Mouse (Mus musculus) B cell, adult 2 months (primary cell): Measurements from ENCODE around the gene Slc25a11.

Experiments used
- DNase-seq, 2 experiments: peaks; one replicate each; pipeline ENCODE4 v3.0.0; 2022

Slc25a11 gene

DNA sequence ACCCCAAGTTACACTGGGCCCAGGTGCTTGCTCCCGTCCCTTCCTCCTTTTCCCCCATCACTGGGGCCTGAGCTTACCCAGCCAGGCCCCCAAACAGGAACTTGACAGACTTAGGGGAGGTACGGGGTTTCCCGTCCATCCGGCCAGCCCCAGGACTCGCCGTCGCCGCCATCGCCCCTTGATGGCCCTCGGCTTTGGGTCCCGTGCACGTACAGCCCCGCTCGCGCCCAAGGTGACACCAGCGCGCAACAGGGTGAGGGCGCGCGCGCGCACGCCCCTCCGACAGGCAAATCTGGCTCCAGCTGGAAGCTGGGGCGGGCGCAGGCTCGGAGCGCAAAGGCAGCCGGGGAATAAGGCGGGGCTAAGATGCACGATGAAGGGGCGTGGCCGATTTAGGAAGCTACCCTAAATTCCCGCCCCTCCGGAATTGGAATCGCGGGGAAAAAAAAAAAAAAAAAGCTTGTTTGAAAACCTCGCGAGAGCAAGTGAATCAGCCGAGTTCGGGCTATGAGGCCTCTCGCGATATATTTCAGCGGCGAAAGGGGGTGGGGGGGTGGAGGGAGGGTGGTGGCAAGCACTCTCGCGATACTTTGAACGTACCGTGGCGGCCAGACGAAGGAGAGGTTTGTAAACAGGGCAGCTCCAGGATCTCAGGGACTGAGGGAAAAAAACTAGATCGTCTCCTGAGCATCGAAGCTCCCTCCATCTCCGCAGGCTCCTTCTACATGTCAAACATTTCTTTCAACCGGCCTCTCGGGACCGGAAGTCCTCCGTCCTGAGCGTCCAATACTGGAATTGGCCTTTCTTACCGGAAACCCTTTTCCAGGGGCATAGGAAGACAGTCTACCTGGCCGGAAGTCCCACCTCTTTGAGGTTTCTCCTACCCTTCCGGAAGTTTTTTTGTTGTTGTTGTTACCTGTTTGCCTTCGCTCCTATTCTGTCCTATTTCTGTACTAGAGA lies at the start of gene Slc25a11, which contains the start of gene Rnf167:
Gene Slc25a11 (minus strand): TSS at position 789 of the 960 bp plus-strand sequence.
Gene Rnf167 (plus strand): TSS at position 545 of the 960 bp plus-strand sequence.
- peak; percentile 93 to 94 for DNase-seq

DNA sequence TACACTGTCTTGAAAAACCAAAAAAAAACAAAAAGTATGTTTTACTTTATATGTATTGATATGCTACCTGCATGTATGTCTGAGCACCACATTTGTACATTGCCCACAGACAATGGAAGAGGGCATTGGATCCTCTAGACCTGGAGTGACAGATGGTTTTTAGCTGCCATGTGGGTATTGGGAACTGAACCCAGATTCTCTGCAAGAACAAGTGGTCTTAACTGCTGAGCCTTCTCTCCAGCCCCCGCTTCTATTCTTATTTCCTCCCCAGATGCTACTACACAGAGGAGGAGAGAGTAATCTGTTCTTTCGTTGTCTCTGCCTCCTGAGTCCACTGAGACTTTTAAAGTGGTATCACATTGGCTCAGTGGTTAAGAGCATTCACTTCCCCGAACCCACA lies 46.2 kb upstream of the Slc25a11 start:
- no peak for DNase-seq

DNA sequence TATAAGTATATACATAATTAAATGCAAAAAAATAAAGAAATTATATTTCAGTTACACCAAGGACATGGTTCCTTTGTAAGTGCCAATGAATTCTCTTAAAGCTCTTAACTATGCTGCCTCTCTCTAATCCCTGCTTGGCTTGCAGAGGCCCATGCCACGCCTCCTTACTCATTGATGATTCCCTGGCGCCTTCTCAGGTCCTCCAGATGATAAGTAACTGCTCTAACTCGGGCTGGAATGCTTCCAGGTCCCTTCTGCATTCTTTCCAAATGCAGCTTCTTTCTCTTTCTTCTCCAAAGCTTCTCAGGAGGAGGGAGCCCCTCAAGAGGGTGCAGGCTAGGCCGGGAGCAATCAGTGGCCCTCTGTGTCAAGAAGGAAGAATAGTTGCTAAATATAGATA lies 42.3 kb upstream of the Slc25a11 start:
- DNase-seq = no peak

DNA sequence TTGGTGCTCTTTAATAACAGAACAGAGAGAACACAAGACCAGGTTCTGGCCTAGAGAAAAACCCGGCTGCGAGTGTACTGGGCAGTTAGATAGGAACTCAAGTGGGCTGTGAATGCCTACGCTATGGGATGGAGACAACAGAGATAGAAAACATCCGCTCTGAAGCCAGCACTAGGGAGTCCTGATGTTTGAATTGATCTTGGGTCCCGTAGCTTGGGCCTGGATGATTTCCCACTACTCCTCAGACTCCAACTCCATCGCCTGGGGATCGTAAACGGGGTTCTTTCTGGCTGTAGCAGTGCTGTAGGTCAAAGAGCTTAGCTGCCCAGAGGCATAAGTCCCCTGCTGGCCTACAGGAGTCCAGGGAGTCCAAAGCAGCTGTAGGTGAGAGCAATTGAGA lies 41.1 kb upstream of the Slc25a11 start:
- no peak for DNase-seq

DNA sequence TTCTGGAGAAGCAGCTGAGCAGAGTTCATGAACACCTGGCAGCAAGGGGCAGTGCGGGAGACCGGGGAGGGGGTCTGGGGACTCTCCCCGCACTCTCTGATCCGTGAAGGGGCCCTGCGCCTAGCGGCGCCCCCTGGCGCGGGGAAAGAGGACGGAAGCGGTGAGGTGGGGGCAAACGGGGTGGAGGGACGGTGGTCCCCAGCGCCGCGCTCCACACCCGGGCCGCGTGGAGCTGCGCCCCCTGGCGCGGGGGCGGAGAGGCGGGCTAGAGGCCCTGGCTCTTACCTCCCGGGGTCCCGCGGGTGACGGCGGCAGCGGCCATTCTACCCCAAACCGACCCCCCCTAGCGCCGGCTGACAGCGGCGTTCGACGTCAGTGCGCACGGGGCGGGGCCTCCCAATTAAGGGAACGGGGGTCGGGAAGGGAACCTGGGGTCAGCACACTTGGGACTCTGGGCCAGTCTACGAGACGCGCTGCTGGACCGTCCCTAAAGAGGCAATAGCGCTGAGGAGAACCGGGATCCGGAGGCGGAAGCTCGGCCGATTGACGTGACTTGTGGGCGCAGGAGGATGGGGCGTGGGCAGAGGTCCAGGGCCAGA lies 40.4 kb upstream of the Slc25a11 start, which contains the start of gene Camta2:
Gene Camta2 (minus strand): TSS at position 505 of the 599 bp plus-strand sequence.
- peak; percentile 84 to 85 for DNase-seq

DNA sequence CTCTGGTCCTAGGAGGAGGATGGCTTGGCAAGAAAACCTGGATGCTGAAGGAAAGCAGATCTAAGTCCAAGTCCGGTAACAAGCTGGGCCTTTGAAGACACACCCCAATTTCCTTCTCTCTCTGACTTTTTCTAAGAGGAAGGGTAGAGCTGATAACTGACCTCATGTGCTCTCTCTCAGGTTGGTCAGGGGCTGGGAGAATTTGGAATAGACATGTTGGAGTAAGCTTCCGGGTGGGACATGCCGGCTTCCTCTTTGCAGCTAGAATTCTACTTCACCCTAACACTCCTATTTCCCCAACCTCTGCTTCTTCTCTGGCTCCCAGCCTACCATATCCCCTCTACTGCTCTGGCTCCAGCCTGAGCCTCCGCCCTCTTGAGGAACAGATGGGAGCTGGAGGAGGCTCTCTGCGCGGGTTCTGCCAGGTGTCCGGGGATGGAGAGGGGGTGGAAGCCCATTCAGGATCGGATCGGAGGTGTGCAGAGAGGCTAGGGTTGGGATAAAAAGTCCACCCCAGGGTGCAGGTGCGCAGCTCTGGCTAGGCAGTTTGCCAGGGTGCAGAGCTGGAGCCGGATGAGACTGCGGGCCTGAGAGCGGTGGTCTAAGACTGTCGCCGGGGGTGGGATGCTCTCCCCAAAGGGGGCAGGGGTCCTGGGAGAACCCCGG lies 39.8 kb upstream of the Slc25a11 start:
- DNase-seq = no peak

DNA sequence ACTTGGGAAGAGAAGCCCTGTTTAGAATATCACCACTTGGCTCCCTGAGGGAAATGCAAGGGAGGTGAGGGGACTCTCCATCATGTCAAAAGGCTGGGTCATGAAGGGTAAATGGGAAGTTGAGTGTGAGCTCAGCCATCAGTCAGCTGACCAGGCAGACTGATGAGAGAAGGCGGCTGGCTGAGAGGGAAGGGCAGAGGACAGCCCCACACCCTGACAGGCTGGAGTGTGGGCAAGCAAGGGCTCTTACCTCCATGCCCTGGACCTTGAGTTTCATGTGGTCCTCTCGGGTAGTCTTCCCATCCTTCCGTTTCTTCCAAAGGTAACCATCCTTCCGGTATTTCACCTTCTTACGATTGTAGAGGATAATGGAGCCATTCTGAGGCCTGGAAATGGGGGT lies 36.4 kb upstream of the Slc25a11 start:
- no peak for DNase-seq

DNA sequence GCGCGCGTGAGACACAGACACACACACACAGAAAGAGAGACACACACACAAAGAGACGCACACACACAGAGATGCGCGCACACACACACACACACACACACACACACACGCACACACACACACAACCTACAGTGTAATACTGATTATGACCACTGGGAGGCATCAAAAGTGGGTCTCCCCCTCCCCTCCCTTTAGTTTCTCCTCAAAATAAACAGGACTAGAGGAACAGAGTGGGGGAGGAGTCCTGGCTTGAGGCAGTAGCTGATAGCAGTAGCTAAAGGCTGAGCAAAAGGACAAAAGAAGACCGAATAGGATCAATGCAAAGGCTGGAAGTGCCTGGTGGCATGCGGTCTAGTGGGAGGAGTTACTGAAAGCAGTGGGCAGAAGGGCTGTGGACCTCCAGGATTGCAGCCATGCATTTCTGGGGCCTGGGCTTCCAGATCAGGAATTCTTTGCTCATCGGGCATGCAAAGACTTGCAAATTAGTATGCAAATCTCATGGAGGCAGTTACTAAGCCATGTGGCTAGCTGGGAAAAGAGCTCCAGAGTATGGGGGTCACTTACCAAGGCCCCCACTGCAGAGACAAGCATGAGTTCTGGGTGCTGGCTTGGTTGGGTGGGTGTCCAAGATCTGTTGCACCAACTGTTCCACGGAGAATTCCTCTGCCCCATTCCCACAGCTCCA lies 34.8 kb upstream of the Slc25a11 start:
- peak; percentile 50 to 51 for DNase-seq

DNA sequence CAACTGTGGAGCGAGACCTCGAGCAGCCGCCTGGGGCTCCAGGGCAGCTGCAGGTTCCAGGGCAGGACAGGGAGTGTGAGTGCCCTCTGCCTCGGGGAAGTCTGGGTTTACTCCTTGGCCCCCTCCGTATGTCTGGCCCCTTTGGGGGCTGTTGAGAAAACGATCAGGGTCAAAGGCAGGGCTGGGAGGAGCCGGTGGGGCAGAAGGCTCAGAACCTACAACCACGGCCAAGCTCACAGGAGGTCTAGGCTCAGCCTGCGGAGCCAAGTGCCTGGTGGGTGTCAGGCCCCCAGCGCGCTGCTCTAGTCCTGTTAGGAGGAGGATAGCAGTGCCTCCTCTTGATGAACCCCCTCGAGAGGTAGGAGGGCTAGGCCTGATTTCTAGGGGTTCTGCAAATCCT lies 33.9 kb upstream of the Slc25a11 start:
- no peak for DNase-seq

DNA sequence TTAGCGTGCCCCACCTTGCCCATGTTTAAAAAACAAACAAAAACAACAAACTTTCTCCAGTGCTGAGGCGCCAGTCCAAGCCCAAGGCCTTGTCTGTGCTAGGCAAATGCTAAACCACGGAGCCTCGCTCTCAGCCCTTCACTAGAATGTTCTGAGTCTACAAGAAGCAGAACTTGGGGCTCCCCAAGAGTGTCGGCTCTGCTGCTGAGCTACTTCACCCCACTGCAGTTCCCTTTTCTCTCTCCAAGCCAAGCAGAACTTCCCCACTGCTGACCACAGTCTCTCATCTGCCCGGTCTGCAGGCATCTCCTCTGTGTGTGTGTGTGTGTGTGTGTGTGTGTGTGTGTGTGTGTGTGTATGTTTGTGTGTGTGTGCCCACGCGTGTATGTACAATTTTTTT lies 32.6 kb upstream of the Slc25a11 start:
- DNase-seq = peak; percentile 60 to 64

DNA sequence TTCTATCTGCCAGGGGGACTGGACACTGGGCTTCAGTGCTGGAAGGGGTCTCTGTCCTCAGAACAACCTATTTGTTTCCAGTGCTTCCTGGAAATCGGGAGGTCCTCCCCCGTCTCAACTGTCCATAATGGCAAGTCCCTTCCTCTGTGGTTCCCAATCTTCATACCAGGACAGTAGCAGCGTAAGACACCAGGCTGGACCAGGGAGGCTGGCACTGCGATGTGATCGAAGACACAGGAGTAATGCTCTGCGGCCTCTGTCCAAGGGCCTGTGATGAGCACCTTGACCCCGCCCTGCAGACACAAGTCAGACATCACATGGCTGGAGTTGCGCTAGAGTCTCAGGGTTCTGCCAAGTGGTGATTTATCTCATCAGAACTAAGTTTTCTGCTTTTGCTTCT lies 32.1 kb upstream of the Slc25a11 start:
- DNase-seq = no peak

DNA sequence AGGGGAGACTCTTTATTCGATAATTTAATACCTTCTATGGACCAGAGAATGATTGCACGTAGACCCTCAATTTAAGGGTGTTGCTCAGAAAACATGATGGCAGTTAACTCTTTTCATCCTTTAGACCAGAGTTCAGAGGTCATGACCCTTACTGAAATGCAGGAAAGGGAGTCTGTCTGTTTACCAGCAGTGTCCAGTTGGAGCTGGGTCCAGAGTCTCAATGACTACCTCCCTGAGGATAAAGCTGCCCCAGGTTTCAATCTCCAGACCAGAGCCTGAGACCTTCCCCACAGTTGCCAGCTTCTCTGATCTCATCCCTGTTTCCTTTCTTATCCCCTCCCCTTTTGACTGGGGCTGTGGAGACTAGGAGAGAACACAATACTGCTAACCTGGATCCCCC lies 31.3 kb upstream of the Slc25a11 start:
- DNase-seq = no peak

DNA sequence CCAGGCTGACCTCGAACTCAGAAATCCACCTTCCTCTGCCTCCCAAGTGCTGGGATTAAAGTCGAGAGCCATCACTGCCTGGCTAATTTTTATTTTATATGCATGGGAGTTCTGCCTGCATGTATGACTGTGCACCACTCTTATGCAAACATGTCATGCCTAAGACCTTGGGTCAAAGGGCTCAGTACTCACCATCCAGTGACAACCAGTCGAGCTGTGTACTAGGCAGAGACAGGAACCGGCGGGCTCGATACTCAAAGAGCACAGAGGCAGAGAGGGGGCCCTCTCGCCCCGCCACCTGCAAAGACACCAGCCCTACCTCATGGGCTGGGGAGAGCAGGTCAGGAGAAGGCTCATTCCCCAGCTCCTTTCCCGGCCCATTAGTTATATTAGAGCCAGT lies 30.8 kb upstream of the Slc25a11 start:
- no peak for DNase-seq

DNA sequence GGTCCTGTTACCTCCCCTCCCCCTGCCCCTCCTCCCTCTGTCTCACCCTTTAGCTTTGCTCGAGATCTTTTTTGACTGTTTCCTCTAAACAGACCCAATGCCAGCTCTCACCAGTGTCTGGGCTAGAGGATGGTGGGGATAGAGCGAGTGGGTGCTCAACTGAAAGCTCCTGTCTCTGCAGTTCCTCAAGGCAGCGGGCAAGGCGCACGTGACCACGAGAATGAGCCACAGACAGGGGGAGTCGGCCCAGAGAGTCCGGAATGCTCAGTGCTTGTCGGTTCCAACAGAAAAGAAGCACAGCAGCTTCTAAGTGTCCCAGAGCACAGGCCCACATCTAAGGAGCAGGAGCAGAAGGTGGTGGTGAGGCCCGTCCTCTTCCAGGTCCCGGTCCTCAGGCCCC lies 27.2 kb upstream of the Slc25a11 start:
- DNase-seq = no peak

DNA sequence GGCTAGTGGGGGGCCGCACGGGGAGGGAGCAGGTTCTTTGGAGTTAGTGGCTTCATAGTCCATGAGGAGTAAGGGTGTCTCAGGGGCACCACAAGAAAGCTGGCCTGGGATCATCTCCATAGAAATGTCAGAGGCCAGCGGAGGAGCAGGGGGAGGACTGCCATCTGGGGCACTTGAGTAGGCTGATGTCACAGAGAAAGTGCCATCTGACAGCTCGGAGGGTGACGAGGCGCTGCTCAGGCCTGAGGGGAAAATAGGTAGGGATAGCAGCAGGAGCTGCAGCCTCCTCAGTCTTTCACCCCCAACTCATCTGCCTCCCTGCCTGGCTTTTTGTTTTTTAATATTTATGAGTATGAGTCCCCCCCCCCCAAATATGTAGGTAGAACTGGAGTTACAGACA lies 26.7 kb upstream of the Slc25a11 start:
- DNase-seq = no peak

DNA sequence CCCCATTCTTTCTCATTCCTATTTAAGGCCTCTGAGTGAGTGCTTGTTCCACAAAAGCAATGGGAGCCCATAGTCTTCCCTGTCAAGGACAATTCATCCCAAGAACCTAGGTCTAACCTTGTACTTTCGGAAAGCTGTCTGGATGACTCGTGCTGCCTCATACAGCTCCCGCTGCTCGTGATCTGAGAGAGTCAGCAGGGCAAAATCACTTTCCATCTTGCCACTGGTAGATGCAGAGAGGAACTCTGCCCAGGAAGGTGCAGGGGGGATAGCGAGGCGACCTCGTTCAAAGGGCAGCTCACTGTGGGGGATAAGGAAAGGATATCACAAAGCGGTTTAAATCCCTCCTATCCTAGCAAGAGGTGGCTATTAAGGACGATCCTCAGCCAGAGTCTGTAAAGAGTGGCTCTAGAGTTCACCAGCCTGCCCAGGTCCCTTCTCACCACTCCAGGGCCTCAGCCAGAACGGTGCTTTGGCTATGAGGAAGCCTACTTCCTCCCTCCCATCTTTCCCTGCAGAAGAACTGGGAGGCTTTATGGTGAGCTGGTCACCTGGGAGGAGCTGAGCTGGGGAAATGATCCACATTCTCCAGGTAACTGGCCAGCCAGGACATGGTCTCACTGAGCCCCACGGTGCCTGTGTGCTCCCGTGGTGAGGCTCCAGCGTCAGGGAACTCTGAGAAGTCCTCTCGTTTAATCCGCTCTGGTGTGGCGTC lies 24.2 kb upstream of the Slc25a11 start:
- DNase-seq = no peak

DNA sequence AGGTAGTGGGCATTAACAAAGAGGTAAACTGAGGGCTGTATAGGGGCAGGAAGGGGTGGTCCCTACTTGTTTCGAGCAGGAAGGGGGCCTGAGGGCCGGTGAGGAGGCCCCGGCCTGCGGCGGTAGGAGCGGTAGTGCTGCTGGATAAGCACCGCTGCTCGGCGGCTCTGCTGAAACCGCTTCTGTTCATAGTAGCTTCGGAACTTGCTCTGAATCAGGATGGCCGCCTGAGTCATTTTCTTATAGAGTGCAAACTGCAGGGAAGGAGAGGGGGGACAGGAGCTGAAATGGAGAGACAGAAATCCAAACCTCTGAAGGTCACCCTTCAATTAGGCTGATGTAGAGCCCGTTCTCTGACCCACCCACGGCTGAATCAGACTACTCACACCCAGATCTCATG lies 23.2 kb upstream of the Slc25a11 start:
- DNase-seq = no peak

DNA sequence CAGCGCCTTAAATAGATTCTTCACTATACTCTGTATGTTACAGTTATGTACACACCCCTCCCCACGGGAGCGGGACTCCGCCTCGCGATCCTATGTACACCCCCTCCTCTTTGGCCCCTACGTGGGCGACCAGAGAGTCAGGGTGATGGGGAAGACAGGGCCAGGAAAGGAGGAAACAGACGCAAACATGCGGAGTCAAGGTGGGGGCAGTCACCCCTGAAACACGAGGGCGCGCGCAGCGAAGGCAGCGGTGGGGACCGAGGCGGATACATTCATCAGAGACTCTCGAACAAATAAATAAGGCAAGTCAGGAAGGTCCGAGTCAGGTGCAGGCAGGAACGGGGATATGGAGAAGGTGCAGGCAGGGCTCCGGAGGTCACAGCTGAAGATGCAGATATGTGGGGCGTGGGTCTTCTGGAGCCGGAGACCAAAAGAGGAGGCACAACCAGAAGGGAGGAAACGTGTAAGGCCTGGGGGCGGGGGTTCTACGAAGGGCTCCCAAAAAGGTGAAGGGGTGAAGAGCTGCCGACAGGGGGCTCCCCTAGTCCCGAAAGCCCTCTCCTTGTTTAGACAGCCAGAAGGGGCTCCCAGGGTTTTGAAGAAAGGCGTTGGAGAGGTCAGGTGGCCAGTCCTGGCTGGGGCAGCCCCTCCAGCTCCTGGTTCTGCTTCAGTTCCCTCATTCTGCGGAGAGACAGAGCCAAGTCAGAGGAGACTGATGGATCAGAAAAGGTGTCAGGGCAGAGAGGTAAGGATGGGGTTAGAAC lies 22.5 kb upstream of the Slc25a11 start:
- DNase-seq = peak; percentile 87 to 89

DNA sequence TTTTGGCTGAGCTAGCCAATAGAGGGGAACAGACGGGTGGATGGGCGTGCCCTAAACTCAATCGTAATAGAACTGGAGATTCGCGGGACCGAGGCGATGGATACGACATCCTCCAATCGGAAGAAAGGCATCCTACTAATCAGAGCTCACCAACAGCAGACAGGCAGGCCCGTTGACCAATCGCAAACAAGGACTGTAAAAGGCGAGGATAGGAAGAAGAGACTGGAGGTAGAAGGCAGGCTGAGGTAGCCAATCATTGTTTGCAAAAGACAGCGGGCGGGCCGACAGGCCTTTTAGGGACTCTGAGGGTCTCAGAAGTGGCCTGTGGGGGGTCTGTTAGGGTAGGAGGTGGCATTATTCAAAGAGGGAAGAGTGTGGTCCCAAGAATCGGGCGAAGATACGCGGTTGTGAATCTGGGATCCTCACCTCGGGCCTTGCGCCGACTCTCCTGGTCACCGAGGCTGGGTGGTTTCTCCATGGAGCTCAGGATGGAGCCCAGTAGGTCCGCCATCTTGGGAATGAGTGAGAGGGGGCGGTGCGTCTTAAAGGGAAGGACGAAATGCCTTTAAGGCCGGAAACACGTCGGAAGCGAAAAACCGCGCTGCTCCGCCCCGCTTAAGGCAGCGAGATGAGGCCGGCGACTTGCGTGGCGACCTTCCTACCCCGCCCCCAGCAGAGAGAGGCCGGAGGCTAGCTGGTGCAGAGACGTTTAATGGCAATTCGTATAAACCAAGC lies 21.7 kb upstream of the Slc25a11 start, which contains the start of gene Spag7:
Gene Spag7 (minus strand): TSS at position 646 of the 735 bp plus-strand sequence.
- peak; percentile 91 to 93 for DNase-seq

DNA sequence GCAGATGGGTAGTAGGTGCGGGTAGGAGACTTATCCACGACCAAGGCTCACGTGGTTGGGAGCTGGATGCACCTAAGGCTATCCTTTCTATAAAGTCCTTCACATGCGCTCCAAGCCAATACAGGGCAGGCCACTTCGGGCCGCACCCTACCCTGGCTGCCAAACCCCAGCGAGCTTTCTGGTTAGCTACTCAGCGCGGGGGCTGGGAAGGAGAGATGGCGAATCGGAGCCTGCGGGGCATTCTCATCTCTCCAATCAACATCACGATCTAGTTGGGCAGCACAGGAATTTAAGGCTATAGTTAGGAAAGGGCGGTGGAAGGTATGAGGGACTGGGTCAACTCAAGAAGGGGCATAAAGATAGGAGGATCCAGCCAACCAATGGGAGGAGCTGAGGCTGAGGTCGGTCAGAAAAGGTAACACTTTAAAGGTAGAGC lies 21.1 kb upstream of the Slc25a11 start:
- no peak for DNase-seq
